Mouse (Mus musculus): ENCODE results near the gene Sae1.

GRCm38 (mm10) chr7:16411100-16411499 is 23.5 kb upstream of the Sae1 start:
- TF ChIP-seq POLR2A (IDR thresholded peaks at IDR 0.05; ENCODE audit: low read depth, low read length) (no peak), CTCF (conservative IDR thresholded peaks at IDR 0.05; ENCODE audit: insufficient read depth, insufficient read length, low read depth, low read length) (no peak)
